Mouse (Mus musculus) ES-E14 (cell line): Measurements from ENCODE around the gene Ckm. TPM values are rescaled to one million over a fixed set of nuclear protein-coding genes. Genes with fewer than 3 reads are reported as not detected.
A peak's percentile ranks its signal among the peaks of the same experiment; 100 is the strongest.

Experiments
- DNase-seq: peaks from one replicate; pipeline ENCODE4 v3.0.0-alpha.2; 2013; ENCODE audit warnings: low read depth, low spot score
- H3K27ac ChIP-seq: 2 replicates; pipeline ENCODE4 v1.5.1; 2012; ENCODE audit warnings: low read depth, mild to moderate bottlenecking, low read length, moderate library complexity, mixed read lengths; ENCODE audit not compliant: poor library complexity, insufficient read depth, severe bottlenecking
- H3K36me3 ChIP-seq: 2 replicates; pipeline ENCODE4 v1.6.1; 2012; ENCODE audit warnings: mild to moderate bottlenecking, low read length, moderate library complexity, mixed read lengths; ENCODE audit not compliant: control insufficient read depth, poor library complexity, insufficient read depth, severe bottlenecking
- H3K4me1 ChIP-seq, 2 experiments: fragments of 150-350 bp in 1 of 2; sonication (generic) in 1 of 2; 2 replicates each; pipeline ENCODE4 v1.6.1; 2012; ENCODE audit warnings: low read length in 2 of 2, mild to moderate bottlenecking in 1 of 2, mixed read lengths in 1 of 2; ENCODE audit not compliant: control insufficient read depth in 2 of 2, insufficient read depth in 2 of 2, poor library complexity in 1 of 2
- H3K4me3 ChIP-seq, 2 experiments: fragments of 150-350 bp in 1 of 2; sonication (generic) in 1 of 2; 2 replicates each; pipeline ENCODE4 v1.5.1; 2012; ENCODE audit warnings: low read length in 2 of 2, low read depth in 1 of 2, mild to moderate bottlenecking in 1 of 2, mixed read lengths in 1 of 2; ENCODE audit not compliant: insufficient read depth in 1 of 2, poor library complexity in 1 of 2, severe bottlenecking in 1 of 2
- H3K9ac ChIP-seq: 2 replicates; pipeline ENCODE4 v1.6.1; 2012; ENCODE audit warnings: low read depth, mild to moderate bottlenecking, low read length, mixed read lengths; ENCODE audit not compliant: poor library complexity, insufficient read depth, severe bottlenecking
- H3K9me3 ChIP-seq: fragments of 150-350 bp; sonication (generic); 2 replicates; pipeline ENCODE4 v1.6.1; 2012; ENCODE audit warnings: low read depth, mild to moderate bottlenecking, low read length; ENCODE audit not compliant: control insufficient read depth, insufficient read depth
- CHD2 ChIP-seq: IDR thresholded peaks from 2 replicates; pipeline ENCODE4 v1.6.1; 2014; ENCODE audit warnings: mild to moderate bottlenecking, low read depth, low read length, inconsistent platforms
- HCFC1 ChIP-seq: IDR thresholded peaks from 2 replicates; pipeline ENCODE4 v1.6.1; 2012; ENCODE audit warnings: low read length, inconsistent platforms, borderline replicate concordance; ENCODE audit not compliant: insufficient read depth
- MAFK ChIP-seq: IDR thresholded peaks from 2 replicates; pipeline ENCODE4 v1.6.1; 2014; ENCODE audit warnings: mild to moderate bottlenecking, low read depth, low read length, inconsistent platforms; ENCODE audit not compliant: insufficient read depth
- ZC3H11A ChIP-seq: IDR thresholded peaks from 2 replicates; pipeline ENCODE4 v1.6.1; 2012; ENCODE audit warnings: low read depth, mild to moderate bottlenecking, inconsistent platforms, low read length, borderline replicate concordance
- ZNF384 ChIP-seq: IDR thresholded peaks from 2 replicates; pipeline ENCODE4 v1.6.1; 2012; ENCODE audit warnings: low read depth, low read length, inconsistent platforms
- in situ Hi-C, 2 experiments: fragments of 600-800 bp; cut with MboI; formaldehyde crosslinking; loops; one replicate each; pipeline ENCODE4 v1.15.1; 2025; ENCODE audit warnings: low sequenced_read_pairs in 2 of 2, inconsistent platforms in 1 of 2; ENCODE audit not compliant: unreplicated experiment in 2 of 2
- total RNA-seq: library from RNA; depleted of rRNA; stranded (reverse); fragments of 300-350 nt; gene quantifications from 2 replicates; pipeline ENCODE4 v1.2.3, GENCODE M21; 2012

Gene Ckm
- total RNA-seq, 1 experiment = 0.85 TPM

- Histone ChIP-seq H3K36me3 (peaks cover 39% of the 10 kb centered on the region), H3K9ac (no peak overlapping the region), H3K4me1 (peaks cover 0 to 3% of the 10 kb centered on the region in 2 experiments; a peak in 2 of 4 replicates), H3K27ac (no peak overlapping the region; the same call in 1 of the 2 replicates), H3K4me3 (no peak overlapping the region), H3K9me3 (no peaks in the 10 kb centered on the region)
- TF ChIP-seq ZNF384 = no peak
- no peak for TF ChIP-seq MAFK
- TF ChIP-seq CHD2 = no peak
- no peak for TF ChIP-seq ZC3H11A
- TF ChIP-seq HCFC1 = no peak
- in situ Hi-C loops = no loop called here
- no peak for DNase-seq
Measured at GRCm38 (mm10) chr7:19436276-19436675, 31.7 kb downstream of the Ckm start.

GRCm38 (mm10) chr7:19437048-19437447, 32.5 kb downstream of the Ckm start:
- Histone ChIP-seq H3K27ac (0 out of 2 replicates have a peak overlapping the region, but pooled peaks have one; percentile 38), H3K9me3 (no peaks in the 10 kb centered on the region), H3K4me1 (peaks cover 0 to 3% of the 10 kb centered on the region in 2 experiments; a peak in 2 of 4 replicates), H3K9ac (no peak overlapping the region), H3K4me3 (no peak overlapping the region), H3K36me3 (peaks cover 42% of the 10 kb centered on the region)
- TF ChIP-seq HCFC1 (no peak), ZC3H11A (no peak), MAFK (no peak), ZNF384 (no peak), CHD2 (no peak)
- DNase-seq = no peak
- in situ Hi-C loops = no loop called here

- in situ Hi-C loops = no loop called here
- no peak for DNase-seq
- Histone ChIP-seq H3K27ac (no peak overlapping the region), H3K9ac (no peak overlapping the region), H3K36me3 (peaks cover 29% of the 10 kb centered on the region; the same call in 1 of the 2 replicates), H3K9me3 (no peaks in the 10 kb centered on the region), H3K4me3 (no peak overlapping the region), H3K4me1 (peaks cover 0 to 3% of the 10 kb centered on the region in 2 experiments; a peak in 2 of 4 replicates)
- TF ChIP-seq ZC3H11A (no peak), ZNF384 (no peak), MAFK (no peak), CHD2 (no peak), HCFC1 (no peak)
Measured at GRCm38 (mm10) chr7:19441448-19442091, 37.0 kb downstream of the Ckm start.

GRCm38 (mm10) chr7:19443344-19443743, 38.8 kb downstream of the Ckm start:
- Histone ChIP-seq H3K9ac (no peak overlapping the region), H3K9me3 (no peaks in the 10 kb centered on the region), H3K4me3 (no peak overlapping the region), H3K27ac (no peak overlapping the region), H3K36me3 (peaks cover 29% of the 10 kb centered on the region; the same call in 1 of the 2 replicates), H3K4me1 (no peaks in the 10 kb centered on the region)
- TF ChIP-seq ZC3H11A = no peak
- TF ChIP-seq MAFK = no peak
- TF ChIP-seq CHD2 = no peak
- TF ChIP-seq HCFC1 = no peak
- TF ChIP-seq ZNF384 = no peak
- in situ Hi-C loops = no loop called here
- peak; percentile 68 for DNase-seq
